13 mouse cellular contexts compared by ENCODE assay signal in the genomic region with DNA sequence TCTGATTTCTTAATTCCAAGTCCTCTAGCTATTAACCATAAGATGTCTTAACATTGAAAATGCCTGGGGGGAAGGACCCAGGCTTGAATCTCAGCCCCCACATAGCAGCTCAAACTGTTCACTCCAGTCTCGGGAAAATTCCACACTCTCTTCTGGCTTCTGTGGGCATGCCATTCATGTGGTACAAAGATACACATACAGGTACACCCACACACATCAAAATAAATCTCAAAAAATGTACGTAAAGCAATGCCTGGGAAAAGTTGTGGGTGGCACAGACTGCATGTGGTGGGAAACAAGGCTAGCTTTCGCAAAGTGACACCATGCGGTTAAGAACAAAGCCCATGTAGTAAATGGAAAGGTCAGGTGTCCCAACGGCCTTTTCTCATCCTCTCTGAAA. TPM values are rescaled to one million over a fixed set of nuclear protein-coding genes. Genes with fewer than 3 reads are reported as not detected.
"Had no signal": no experiment of that assay in that cellular context is flagged by ENCODE, and none has a peak within 500 bp of the region (broad histone marks: within the 10 kb centered on the region; RNA-seq: fewer than 3 reads in every experiment).

No protein-coding gene starts in this region.

- DNase-seq: kidney, adult 11 months; kidney, adult 8-10 months; kidney, postnatal 10 days; kidney, postnatal 36 days; layer of hippocampus, postnatal 36 days; liver, embryonic 13.5 days; lung, adult 2 months; lung, postnatal 14 days; lung, postnatal 4 days; midbrain, embryonic 14.5 days; thymus, postnatal 25 days had no signal

RNA-seq across cellular contexts. Expression of gene Nek5, which starts 44.3 kb away (rescaled TPM):
- total RNA-seq: megakaryocyte progenitor cell, adult 5-6 weeks; megakaryocyte-erythroid progenitor cell, adult 5-6 weeks had no signal
